Mouse (Mus musculus) forelimb bud, embryonic 11.5 days (tissue): ENCODE data around the gene 0610040J01Rik.

ENCODE experiments used
- DNase-seq: peaks from one replicate; pipeline ENCODE4 v3.0.0-alpha.2; 2012; ENCODE audit warnings: low read depth, low spot score

Gene 0610040J01Rik

GRCm38 (mm10) chr5:63897820-63898110 is 85.6 kb downstream of the 0610040J01Rik start:
- DNase-seq = no peak

- DNase-seq = no peak
These were observed 91.2 kb downstream of the 0610040J01Rik start for GRCm38 (mm10) chr5:63903329-63903728.

GRCm38 (mm10) chr5:63906149-63907093 is 94.3 kb downstream of the 0610040J01Rik start:
- peak; percentile 80 for DNase-seq

GRCm38 (mm10) chr5:63907513-63907912 is 95.3 kb downstream of the 0610040J01Rik start:
- DNase-seq = no peak

- no peak for DNase-seq
These were observed 98.2 kb downstream of the 0610040J01Rik start for GRCm38 (mm10) chr5:63910171-63910960.

GRCm38 (mm10) chr5:63914896-63915295 is 102.7 kb downstream of the 0610040J01Rik start:
- DNase-seq = no peak

GRCm38 (mm10) chr5:63916457-63917139 is 104.4 kb downstream of the 0610040J01Rik start:
- no peak for DNase-seq

- no peak for DNase-seq
These were observed 106.0 kb downstream of the 0610040J01Rik start for GRCm38 (mm10) chr5:63918201-63918600.

GRCm38 (mm10) chr5:63923305-63924025 is 111.3 kb downstream of the 0610040J01Rik start:
- no peak for DNase-seq

DNA sequence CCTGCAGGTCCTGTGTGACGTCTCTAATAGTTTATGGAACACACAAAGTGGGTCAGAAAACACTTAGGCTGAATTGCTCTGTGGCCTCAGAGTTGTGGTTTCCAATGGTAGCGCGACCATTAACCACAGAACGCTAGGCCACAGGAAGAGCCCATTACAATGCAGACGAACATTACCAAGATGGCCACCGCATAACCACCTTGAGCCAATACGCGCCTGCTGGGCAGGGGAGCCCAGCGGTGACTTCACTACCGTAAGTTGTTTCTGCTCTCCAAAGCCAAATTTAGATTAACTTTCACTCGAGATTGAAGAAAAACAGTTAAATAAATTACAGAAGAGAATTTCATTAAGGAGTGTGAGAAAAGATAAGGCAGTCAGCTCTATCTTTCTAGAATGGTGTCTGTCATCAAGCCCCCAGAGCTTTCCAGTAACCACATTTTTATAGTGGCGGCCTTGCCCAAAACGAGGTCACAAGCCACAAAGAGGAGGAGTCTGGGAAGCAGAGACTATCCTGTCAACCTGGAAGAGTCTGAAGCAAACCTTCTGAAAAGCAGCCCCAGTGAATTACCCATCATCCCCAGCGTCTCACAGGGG is 113.0 kb downstream of the 0610040J01Rik start:
- DNase-seq = no peak

- no peak for DNase-seq
These were observed 118.7 kb downstream of the 0610040J01Rik start for GRCm38 (mm10) chr5:63930824-63931358.

- DNase-seq = no peak
These were observed 120.7 kb downstream of the 0610040J01Rik start for GRCm38 (mm10) chr5:63932829-63933228.

DNA sequence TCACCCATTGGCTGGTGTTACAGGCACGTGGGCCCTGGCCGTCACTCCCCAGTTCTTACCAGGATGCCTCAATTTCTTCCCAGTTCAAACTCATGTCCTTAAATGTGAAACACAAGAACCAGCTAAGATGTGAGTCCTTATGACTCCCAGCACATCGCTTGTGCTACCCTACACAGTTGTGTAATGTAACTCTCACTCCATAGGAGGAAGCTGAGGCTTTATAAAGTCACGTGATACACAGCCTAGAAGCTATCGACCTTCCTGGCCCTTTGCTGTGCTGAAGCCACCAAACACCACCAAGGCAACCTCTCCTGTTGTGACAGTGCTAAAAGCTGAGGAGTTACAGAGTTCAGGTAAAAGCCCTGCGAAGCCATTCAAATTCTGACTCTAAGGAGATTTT is 123.4 kb downstream of the 0610040J01Rik start:
- no peak for DNase-seq

DNA sequence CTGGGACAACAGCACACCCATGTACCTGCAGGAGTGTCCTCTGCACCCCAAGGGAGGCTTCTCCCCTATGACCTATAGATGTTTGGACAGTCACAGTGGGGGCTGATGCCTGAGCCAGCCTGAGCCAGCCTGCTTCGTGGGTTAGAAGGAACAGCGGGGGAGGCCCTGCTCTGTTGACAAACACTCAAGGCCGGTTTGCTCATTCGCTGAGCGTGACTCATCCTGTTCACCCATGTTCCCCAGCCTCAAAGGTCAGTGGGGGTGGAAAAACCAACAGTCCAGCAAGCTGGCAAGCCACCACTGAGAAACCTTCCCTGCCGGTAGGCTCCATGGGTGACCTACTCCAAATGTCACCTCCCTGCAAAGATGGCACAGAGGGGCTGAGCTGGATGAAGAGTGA is 124.6 kb downstream of the 0610040J01Rik start:
- DNase-seq = no peak

DNA sequence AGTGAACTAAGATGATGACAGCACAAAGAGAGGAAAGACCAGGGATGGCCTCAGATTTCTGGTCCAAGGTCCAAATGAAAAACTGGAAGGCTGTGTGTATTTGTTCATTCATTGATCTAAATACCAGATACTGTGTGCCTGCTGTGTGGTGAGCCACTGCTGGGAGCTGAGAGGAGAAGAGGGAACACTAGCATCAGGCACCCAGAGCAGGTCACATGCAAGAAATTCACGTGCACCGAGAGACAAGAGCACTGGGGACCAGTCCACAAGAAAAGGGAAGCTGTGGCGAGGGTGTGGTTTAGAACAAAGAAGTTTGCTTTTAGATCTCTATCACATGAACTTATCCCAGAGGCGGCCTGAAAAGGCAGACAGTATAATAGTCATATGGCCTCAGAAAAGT is 126.4 kb downstream of the 0610040J01Rik start:
- no peak for DNase-seq

GRCm38 (mm10) chr5:63941891-63942290 is 129.7 kb downstream of the 0610040J01Rik start:
- no peak for DNase-seq

- DNase-seq = no peak
These were observed 131.1 kb downstream of the 0610040J01Rik start for GRCm38 (mm10) chr5:63943291-63943690.

DNA sequence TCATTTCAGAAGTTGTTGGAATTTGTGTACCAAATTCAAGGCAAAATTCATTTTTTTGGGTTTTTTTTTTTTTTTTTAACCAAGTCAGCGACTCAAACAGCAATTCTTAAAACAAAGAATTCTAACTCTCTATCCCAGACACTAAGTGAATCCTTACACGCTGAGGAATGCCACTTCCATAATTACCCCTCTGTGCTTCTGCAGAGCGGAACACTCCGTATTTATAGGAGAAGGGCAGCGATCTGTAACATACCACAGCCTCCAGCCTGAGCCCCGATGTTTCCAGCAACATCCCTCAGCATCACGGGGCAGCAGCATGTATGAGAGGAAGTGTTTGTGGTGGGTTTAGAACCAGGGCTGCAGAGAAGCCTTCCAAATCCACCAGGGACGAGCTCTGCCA is 135.4 kb downstream of the 0610040J01Rik start:
- DNase-seq = no peak

- no peak for DNase-seq
These were observed 137.0 kb downstream of the 0610040J01Rik start for GRCm38 (mm10) chr5:63949195-63949594.
